Mouse (Mus musculus): ENCODE measurements around the gene Prpf6. TPM values are rescaled to one million over a fixed set of nuclear protein-coding genes. Genes with fewer than 3 reads are reported as not detected.

The Prpf6 gene
- total RNA-seq, 2 experiments from 2014 or later: 31.1 to 36.5 TPM

DNA sequence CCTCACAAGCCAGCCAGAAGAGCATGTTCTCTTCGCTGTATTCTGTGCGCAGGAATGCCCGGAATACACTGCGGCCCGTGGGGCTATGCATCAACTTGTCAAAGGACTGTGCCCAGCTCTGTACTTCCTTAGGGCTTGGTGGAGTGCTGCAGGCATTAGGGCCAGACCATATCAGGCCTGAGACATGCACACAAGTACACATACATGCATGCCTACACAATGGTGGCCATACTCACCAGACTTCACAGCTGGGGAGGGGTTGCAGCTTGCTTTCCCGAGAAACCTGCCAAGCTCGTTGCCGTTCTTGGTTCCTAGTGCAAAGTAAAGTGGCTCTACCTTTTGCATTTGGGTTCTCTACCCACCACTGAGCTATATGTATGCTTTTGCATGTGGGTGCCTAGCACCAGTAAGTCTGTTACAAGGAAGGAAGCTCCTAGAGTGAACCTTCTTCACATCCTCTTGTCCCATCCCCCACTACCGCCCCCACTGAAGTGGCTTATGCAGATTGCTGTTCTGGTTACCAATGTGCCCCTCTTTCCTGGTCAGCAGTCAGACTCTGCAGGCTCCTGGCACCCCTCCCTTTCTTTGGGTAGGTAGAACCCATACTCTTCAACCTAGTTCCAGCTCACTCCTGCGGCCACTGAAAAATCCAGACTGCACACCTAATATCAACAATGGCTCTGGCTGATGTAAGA lies 97.9 kb downstream of the Prpf6 start:
- Histone ChIP-seq H3K27ac (no peak overlapping the region), H3K4me3 (no peak overlapping the region)
- no peak for DNase-seq
- no peak for TF ChIP-seq CTCF (IDR thresholded peaks at IDR 0.05)
- intact Hi-C loops (cut with DNase I): loop anchor here (10.0 kb wide), 1 partner anchor 175 kb away; the partner anchor contains the start of gene Polr3k

DNA sequence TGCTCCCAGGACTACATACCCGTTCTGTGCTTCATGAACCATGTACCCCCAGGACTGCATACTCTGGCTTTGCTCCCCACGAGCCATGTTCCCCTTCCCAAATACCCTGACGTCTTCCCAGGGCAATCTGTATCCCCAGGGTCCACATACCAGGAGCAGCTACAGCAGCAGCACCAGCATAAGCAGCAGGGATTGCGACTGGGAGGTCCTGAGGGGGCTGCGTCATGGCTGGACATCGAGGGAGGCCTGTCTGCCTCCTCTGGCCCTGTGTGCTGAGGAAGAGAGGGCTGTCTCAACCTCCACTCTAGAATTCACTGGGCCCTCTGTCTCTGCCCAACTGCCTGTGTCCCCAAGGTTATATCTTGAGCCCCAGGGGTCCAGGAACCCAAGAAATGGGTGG lies 99.4 kb downstream of the Prpf6 start:
- no peak for TF ChIP-seq CTCF (IDR thresholded peaks at IDR 0.05)
- H3K27ac ChIP-seq: no peak overlapping the region
- intact Hi-C loops (cut with DNase I): no loop called here
- H3K4me3 ChIP-seq: no peak overlapping the region
- no peak for DNase-seq

DNA sequence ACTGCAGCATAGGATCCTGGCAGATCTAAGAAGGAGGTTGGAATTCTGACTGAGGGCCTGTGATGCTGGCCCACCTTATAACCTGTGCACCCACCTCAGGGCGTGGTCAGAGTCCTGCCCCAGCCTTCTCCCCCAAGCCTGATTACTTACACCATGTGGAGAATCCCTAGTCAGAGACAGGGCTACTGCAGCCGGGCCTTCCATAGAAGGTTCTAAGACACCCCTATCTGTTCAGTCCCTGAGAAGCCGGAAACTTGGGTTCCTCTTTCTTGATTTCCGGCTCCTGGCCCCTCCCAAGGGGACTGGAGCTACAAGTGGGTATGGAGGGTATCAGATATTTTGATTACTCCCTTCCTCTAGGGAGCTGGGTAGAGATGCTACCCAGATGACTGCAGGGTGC lies 99.9 kb downstream of the Prpf6 start:
- intact Hi-C loops (cut with DNase I): no loop called here
- TF ChIP-seq CTCF (IDR thresholded peaks at IDR 0.05): no peak
- peak overlapping the region; percentile 19 for H3K4me3 ChIP-seq
- H3K27ac ChIP-seq: no peak overlapping the region
- DNase-seq: no peak

DNA sequence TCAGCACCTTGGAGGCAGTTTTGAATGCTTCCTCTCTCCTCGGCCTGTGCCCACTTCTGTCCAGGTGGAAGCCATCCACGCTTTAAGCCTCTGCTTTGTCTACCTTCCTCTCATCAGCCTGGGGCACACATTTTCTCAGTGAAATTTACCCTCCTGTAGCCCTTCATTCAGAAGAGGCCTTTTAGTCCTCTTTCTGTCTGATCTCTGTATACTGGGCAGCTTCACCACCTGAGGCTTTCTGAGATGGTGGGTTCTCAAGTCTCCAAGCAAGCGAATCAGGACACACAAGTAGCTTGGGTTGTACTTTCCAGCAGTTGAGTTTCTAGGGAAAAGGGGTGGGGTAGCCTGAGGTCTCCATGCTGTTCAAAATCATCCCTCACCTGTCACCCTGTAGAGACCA lies 100.6 kb downstream of the Prpf6 start:
- intact Hi-C loops (cut with DNase I): no loop called here
- no peak overlapping the region; the same call in 1 of the 2 replicates for H3K4me3 ChIP-seq
- H3K27ac ChIP-seq: no peak overlapping the region

DNA sequence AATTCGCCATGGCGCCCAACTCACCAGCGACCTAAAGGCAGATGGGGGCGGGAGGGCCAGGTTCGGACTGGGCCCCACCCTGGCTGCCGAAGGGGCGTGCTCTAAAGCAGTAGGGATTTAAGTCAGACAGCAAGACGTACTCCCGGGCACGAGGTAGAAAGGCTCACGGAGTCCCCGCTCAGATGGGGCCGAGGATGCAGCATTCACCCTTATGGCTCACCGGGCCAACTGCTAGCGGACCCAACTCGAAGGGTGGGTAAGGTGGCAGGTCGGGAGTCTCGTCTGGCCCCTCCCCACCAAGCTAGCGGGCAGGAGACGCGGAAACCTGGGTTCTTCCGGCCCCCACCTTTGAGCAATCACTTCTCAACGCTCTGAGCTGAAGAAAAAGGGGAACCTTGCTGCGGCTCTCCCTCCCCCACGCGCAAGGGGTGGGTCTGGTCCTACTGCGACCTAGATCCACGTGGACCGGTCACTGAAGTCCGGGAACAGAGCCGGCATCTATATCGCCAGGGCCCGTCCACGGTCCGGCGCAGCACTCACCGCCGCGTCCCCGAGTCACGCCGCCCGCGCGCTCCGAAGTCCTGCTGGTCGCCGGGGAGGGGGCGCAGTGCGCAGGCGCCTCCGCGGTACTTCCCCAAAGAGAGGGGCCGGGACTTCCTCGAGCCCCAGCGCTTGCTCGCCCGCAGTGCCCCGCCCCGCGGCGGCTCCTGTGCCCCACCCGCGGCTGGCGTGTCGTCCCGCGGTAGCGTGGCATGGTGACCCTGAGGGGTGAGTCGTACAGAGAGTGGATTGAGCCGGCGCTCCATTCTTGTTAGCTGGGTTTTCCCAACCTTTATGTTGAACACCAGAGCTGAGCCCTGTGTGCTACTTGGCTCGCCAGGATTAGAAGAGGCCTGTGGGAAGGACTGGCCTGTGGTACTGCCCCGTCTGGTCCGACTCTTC lies 101.9 kb downstream of the Prpf6 start, which contains the start of gene Rgs19:
Gene Rgs19 (minus strand): TSS at position 639 of the 942 bp plus-strand sequence.
- peak within 1 kb of the TSS; percentile 82 for H3K27ac ChIP-seq
- intact Hi-C loops (cut with DNase I): no loop called here
- peak within 1 kb of the TSS; percentile 79 for H3K4me3 ChIP-seq
- no peak for TF ChIP-seq CTCF (IDR thresholded peaks at IDR 0.05)
- DNase-seq: peak; percentile 90

More for the DNA sequence above, 100.6 kb downstream of the Prpf6 start:
- no peak for TF ChIP-seq CTCF (IDR thresholded peaks at IDR 0.05)
- no peak for DNase-seq

DNA sequence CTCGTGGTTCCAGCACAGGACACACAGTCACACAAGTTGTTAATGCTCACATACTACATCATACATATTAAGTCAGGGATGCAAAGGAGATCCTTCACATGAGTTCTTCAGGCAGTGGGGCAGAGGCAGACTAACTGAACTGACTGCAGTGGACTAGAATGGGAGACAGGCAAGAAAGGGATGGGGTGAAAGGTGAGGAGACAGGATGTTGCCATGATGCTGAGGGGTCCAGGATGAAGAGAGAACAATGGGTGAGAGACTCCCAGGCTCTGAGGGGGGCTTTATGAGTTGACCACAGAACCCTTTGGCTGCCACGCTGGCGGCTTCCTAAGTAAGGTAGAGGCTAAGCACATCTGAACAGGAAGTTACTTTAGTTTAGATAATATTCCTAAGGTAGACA lies 102.9 kb downstream of the Prpf6 start:
- TF ChIP-seq CTCF (IDR thresholded peaks at IDR 0.05): no peak
- no peak overlapping the region for H3K4me3 ChIP-seq
- intact Hi-C loops (cut with DNase I): no loop called here
- H3K27ac ChIP-seq: no peak overlapping the region
- no peak for DNase-seq

DNA sequence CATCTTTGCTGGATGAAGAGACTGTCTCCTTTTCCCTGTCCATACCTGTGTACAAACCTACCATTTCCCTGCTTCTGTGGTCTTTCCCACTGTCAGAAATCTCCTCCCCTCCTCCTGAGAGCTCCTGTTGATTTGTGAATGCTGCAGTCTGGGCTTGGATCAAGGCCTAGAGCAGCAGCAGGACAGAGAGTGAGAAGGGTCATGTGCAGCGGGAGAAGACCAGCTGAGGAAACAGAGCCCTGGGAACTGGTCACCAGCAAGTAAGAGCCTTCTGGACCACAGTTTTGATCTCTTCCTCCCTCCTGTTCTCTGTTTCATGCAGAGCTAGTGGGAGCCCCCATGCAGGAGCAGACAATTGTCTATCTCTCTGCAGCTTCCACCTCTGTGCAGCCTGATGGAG lies 104.1 kb downstream of the Prpf6 start:
- Histone ChIP-seq H3K27ac (no peak overlapping the region), H3K4me3 (no peak overlapping the region)
- DNase-seq: no peak
- TF ChIP-seq CTCF (IDR thresholded peaks at IDR 0.05): no peak
- intact Hi-C loops (cut with DNase I): no loop called here

DNA sequence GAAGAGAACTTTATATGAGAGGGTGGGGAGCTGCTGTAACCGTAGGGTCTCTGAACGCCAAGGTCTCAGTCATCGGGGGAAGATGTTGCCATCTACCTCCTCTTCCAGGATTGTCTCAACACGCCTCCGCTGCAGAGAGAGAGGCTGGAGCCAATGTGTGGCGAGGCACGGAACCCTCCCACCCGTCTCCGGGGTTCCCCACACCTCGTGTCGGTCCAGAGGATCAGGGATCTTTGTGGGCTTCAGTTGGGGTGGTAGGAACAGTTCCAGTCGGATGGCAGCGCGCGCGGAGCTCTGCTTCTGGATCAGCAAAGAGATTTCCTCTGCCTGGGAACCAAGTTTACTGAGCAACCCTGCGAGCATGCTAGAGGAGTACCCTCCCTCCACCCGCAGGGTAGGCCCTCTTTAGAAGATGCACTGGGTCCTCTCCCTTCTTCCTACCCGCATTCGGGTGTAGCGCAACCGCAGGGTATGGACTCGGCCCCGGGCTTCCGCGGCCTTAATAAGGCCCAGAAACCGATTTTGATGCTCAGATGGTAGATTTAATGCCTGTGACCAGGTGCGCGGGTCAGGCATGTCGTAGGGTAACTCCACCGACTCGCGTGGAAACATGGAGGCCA lies 105.2 kb downstream of the Prpf6 start:
- H3K4me3 ChIP-seq: no peak overlapping the region
- DNase-seq: no peak
- intact Hi-C loops (cut with DNase I): no loop called here
- no peak overlapping the region for H3K27ac ChIP-seq
- no peak for TF ChIP-seq CTCF (IDR thresholded peaks at IDR 0.05)

DNA sequence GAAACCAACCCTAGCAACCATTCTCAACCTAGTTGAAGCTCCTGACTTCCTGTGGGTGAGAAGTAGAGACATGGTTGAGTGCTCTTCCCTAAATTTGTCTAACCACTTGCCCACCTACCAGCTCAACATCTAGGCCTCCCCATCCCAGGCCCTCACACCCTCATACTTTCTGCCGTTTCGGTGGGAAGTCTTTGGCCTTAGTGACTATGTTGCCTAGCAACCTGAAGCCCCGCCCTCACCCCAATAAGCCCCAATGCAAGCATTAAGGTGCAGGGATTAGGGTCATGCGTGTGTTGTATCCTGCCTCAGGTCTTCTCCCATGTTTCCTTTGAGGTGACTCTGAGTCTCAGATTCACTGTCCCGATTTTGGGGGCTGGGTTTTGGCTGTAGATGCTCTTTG lies 106.6 kb downstream of the Prpf6 start, which contains the start of gene Lkaaear1:
Gene Lkaaear1 (minus strand): TSS at position 202 of the 400 bp plus-strand sequence.
- DNase-seq: no peak
- intact Hi-C loops (cut with DNase I): no loop called here

More for the DNA sequence above, 106.6 kb downstream of the Prpf6 start, which contains the start of gene Lkaaear1:
- no peak within 1 kb of the TSS for H3K4me3 ChIP-seq
- H3K27ac ChIP-seq: no peak within 1 kb of the TSS
- no peak for TF ChIP-seq CTCF (IDR thresholded peaks at IDR 0.05)

Small RNAs within 50 kb of the gene (microRNA-seq; reads per million reads assigned to microRNA genes)
- gene Mir7006: not detected

Other genes with a start within 250 kb of the Prpf6 start
- 10 to 100 TPM; 13.7 to 14.8 TPM for gene Zgpat, start 226.9 kb upstream of the Prpf6 start, total RNA-seq (2021)
- 10 to 100 TPM; 23.6 to 30.8 TPM for gene Arfrp1, start 226.5 kb upstream of the Prpf6 start, total RNA-seq (2021)
- 1 to 10 TPM; 5.8 to 6.2 TPM for gene Lime1, start 211.8 kb upstream of the Prpf6 start, total RNA-seq (2021)
- 1 to 10 TPM; 4.9 to 6.7 TPM for gene Zbtb46, start 132.4 kb upstream of the Prpf6 start, total RNA-seq (2021)
- not detected for gene Abhd16b, start 98.7 kb upstream of the Prpf6 start, total RNA-seq (2021)
- 10 to 100 TPM; 47.0 to 52.5 TPM for gene Tpd52l2, start 94.7 kb upstream of the Prpf6 start, total RNA-seq (2021)
- gene Dnajc5, start 71.4 kb upstream of the Prpf6 start, total RNA-seq (2021): 10 to 100 TPM; 43.7 to 46.6 TPM
- gene Uckl1, start 7.0 kb upstream of the Prpf6 start, total RNA-seq (2021): 10 to 100 TPM; 26.1 to 29.1 TPM
- 10 to 100 TPM; 17.6 to 20.3 TPM for gene Zfp512b, start 935 bp downstream of the Prpf6 start, total RNA-seq (2021)
- 1 to 10 TPM; 1.5 to 1.7 TPM for gene Samd10, start 7.3 kb downstream of the Prpf6 start, total RNA-seq (2021)
- gene Gm29797, start 65.2 kb downstream of the Prpf6 start, total RNA-seq (2021): not detected
- 10 to 100 TPM; 10.4 to 15.3 TPM for gene Sox18, start 79.8 kb downstream of the Prpf6 start, total RNA-seq (2021)
- gene Tcea2, start 88.4 kb downstream of the Prpf6 start, total RNA-seq (2021): 1 to 10 TPM; 6.9 to 7.6 TPM
- 1 to 10 TPM; 2.7 to 2.8 TPM for gene Rgs19, start 102.1 kb downstream of the Prpf6 start, total RNA-seq (2021)
- not detected for gene Lkaaear1, start 106.6 kb downstream of the Prpf6 start, total RNA-seq (2021)
- gene Oprl1, start 123.1 kb downstream of the Prpf6 start, total RNA-seq (2021): not detected
- not detected for gene Myt1, start 171.5 kb downstream of the Prpf6 start, total RNA-seq (2021)
- 10 to 100 TPM; 37.2 to 47.1 TPM for gene Pcmtd2, start 246.0 kb downstream of the Prpf6 start, total RNA-seq (2021)

Measured in gastrocnemius, adult 2 months (tissue).